Mouse (Mus musculus) liver, embryonic 14.5 days (tissue): Measurements from ENCODE around the gene Gm3453. TPM values are rescaled to one million over a fixed set of nuclear protein-coding genes. Genes with fewer than 3 reads are reported as not detected.

Experiments used
- polyA plus RNA-seq, 2 experiments: library from polyadenylated mRNA; depleted of rRNA in 1 of 2; stranded (reverse) in 1 of 2; unstranded in 1 of 2; fragments of >200 nt; fragmentation: Nextera tagmentation in 1 of 2; extraction: Ambion mirVana in 1 of 2; gene quantifications; 2 replicates each; pipeline versions ENCODE4 v1.2.1 to v1.2.3; 2012 to 2014

The Gm3453 gene
- polyA plus RNA-seq, 2 experiments: not detected

Other genes starting within 250 kb of the Gm3453 start
- not detected in 2 replicates for gene Gm3373, start 237.6 kb downstream of the Gm3453 start, polyA plus RNA-seq (2012; rRNA removed)
- not detected in 2 replicates for gene Gm3373, start 237.6 kb downstream of the Gm3453 start, polyA plus RNA-seq (2014; fragmentation: Nextera tagmentation; extraction: Ambion mirVana)
- 0.03 and 0.06 TPM in 2 replicates for gene Gm3383, start 171.2 kb downstream of the Gm3453 start, polyA plus RNA-seq (2012; rRNA removed)
- not detected in 2 replicates for gene Gm3383, start 171.2 kb downstream of the Gm3453 start, polyA plus RNA-seq (2014; fragmentation: Nextera tagmentation; extraction: Ambion mirVana)
- not detected in 2 replicates for gene Gm3424, start 148.8 kb downstream of the Gm3453 start, polyA plus RNA-seq (2012; rRNA removed)
- not detected in 2 replicates for gene Gm3424, start 148.8 kb downstream of the Gm3453 start, polyA plus RNA-seq (2014; fragmentation: Nextera tagmentation; extraction: Ambion mirVana)
- not detected in 2 replicates for gene Gm8237, start 98.8 kb downstream of the Gm3453 start, polyA plus RNA-seq (2012; rRNA removed)
- 0.06 TPM in 1 of 2 replicates, not detected in the other for gene Gm8237, start 98.8 kb downstream of the Gm3453 start, polyA plus RNA-seq (2014; fragmentation: Nextera tagmentation; extraction: Ambion mirVana)
- not detected in 2 replicates for gene Gm3248, start 17.4 kb downstream of the Gm3453 start, polyA plus RNA-seq (2012; rRNA removed)
- not detected in 2 replicates for gene Gm3248, start 17.4 kb downstream of the Gm3453 start, polyA plus RNA-seq (2014; fragmentation: Nextera tagmentation; extraction: Ambion mirVana)
- not detected in 2 replicates for gene Gm6337, start 79.1 kb upstream of the Gm3453 start, polyA plus RNA-seq (2012; rRNA removed)
- gene Gm6337, start 79.1 kb upstream of the Gm3453 start, polyA plus RNA-seq (2014; fragmentation: Nextera tagmentation; extraction: Ambion mirVana): not detected in 2 replicates
- 0.06 TPM in 1 of 2 replicates, not detected in the other for gene Gm8206, start 114.8 kb upstream of the Gm3453 start, polyA plus RNA-seq (2012; rRNA removed)
- 0.15 TPM in 1 of 2 replicates, not detected in the other for gene Gm8206, start 114.8 kb upstream of the Gm3453 start, polyA plus RNA-seq (2014; fragmentation: Nextera tagmentation; extraction: Ambion mirVana)
- gene Gm3468, start 129.5 kb upstream of the Gm3453 start, polyA plus RNA-seq (2012; rRNA removed): 0.05 and 0.06 TPM in 2 replicates
- gene Gm3468, start 129.5 kb upstream of the Gm3453 start, polyA plus RNA-seq (2014; fragmentation: Nextera tagmentation; extraction: Ambion mirVana): not detected in 2 replicates
- gene Gm3476, start 146.7 kb upstream of the Gm3453 start, polyA plus RNA-seq (2012; rRNA removed): not detected in 2 replicates
- gene Gm3476, start 146.7 kb upstream of the Gm3453 start, polyA plus RNA-seq (2014; fragmentation: Nextera tagmentation; extraction: Ambion mirVana): not detected in 2 replicates
- not detected in 2 replicates for gene Gm21560, start 240.2 kb upstream of the Gm3453 start, polyA plus RNA-seq (2012; rRNA removed)
- gene Gm21560, start 240.2 kb upstream of the Gm3453 start, polyA plus RNA-seq (2014; fragmentation: Nextera tagmentation; extraction: Ambion mirVana): not detected in 2 replicates